Mouse (Mus musculus): ENCODE measurements around the gene Gm20388.

DNA sequence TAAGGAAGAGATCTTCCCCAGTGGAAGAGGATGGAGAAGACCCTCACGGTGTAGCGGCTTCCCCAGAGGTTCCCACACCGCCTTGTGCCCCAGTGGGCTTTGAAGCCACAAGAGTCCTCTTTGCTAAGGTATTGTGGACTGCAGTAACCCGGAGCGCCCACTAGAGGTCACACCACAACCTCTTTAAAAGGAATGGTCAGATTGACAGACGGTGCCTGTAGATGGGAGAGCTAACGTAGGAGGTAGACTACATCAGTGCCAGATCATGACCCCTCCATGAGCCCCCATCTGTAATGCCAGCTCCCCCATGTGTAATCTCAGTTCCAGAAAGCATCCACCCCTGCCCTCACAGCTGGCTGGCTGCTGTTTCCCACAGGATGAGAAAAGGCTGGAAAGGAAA, 1636.5 kb downstream of the Gm20388 start:
- TF ChIP-seq CTCF (IDR thresholded peaks at IDR 0.05; ENCODE audit: extremely low read depth, insufficient read depth, low read length) (peak; percentile 87), POLR2A (IDR thresholded peaks at IDR 0.05; ENCODE audit: extremely low read depth, insufficient read depth, low read length) (no peak)

Data from cortical plate, adult 2 months (tissue).